ENCODE assay signal across 22 mouse cellular contexts in the genomic region with DNA sequence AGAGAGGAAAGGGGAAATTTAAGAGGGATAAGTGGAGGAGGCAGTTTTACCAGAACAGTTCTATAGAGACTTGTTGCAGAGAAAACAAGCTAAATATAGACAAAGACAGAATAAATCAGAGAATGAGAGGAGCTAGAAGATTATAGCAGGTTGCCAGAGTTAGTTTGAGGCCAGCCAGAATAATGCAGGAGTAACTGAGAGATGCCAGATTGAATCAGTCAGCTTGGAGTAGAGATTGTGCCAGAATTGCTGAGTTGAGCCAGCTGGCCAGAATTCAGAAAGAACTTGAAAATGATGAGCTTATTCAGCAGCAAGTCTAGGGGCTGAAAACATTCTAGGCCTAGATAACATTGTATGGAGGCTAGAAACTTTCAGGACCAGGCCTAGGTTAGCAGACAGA.
DNase-seq lines count a peak whose midpoint lies in the region; ATAC-seq and TF ChIP-seq lines count a peak whose summit lies in the region.
"Had no signal": no experiment of that assay in that cellular context is flagged by ENCODE, and none has a peak within 500 bp of the region (broad histone marks: within the 10 kb centered on the region; RNA-seq: fewer than 3 reads in every experiment).

No protein-coding gene starts in this region.

- no peak overlapping the region for H3K27ac ChIP-seq in forebrain, postnatal 0 days (ENCODE audit: low read depth, low read length)
- H3K27ac ChIP-seq in forebrain, embryonic 13.5 days = no peak overlapping the region
- H3K27ac ChIP-seq in liver, embryonic 12.5 days = no peak overlapping the region
- H3K27ac ChIP-seq: embryonic facial prominence, embryonic 13.5 days; embryonic facial prominence, embryonic 15.5 days; forebrain, embryonic 15.5 days had no signal

- TF ChIP-seq POLR2A in brain, embryonic 14.5 days (IDR thresholded peaks at IDR 0.05; ENCODE audit: borderline replicate concordance, extremely low read depth, insufficient read depth, insufficient read length, poor library complexity, severe bottlenecking) = no peak

- H3K27me3 ChIP-seq in forebrain, postnatal 0 days (ENCODE audit: insufficient read depth, low read length) = no peaks in the 10 kb centered on the region
- H3K27me3 ChIP-seq in forebrain, embryonic 13.5 days = no peaks in the 10 kb centered on the region
- H3K27me3 ChIP-seq in liver, embryonic 12.5 days (replicated peaks) = no peaks in the 10 kb centered on the region
- H3K27me3 ChIP-seq: embryonic facial prominence, embryonic 13.5 days; embryonic facial prominence, embryonic 15.5 days; forebrain, embryonic 15.5 days; Patski had no signal

- H3K36me3 ChIP-seq in forebrain, postnatal 0 days (ENCODE audit: insufficient read depth) = no peaks in the 10 kb centered on the region
- no peaks in the 10 kb centered on the region for H3K36me3 ChIP-seq in forebrain, embryonic 13.5 days (ENCODE audit: poor library complexity, severe bottlenecking)
- H3K36me3 ChIP-seq in liver, embryonic 12.5 days = no peaks in the 10 kb centered on the region
- H3K36me3 ChIP-seq: embryonic facial prominence, embryonic 13.5 days; embryonic facial prominence, embryonic 15.5 days; forebrain, embryonic 15.5 days had no signal

- no peaks in the 10 kb centered on the region for H3K4me1 ChIP-seq in forebrain, postnatal 0 days (ENCODE audit: insufficient read depth)
- no peaks in the 10 kb centered on the region for H3K4me1 ChIP-seq in forebrain, embryonic 13.5 days
- H3K4me1 ChIP-seq in liver, embryonic 12.5 days = no peaks in the 10 kb centered on the region
- H3K4me1 ChIP-seq: embryonic facial prominence, embryonic 13.5 days; embryonic facial prominence, embryonic 15.5 days; forebrain, embryonic 15.5 days had no signal

- H3K4me3 ChIP-seq in forebrain, postnatal 0 days (ENCODE audit: low read depth, low read length) = no peak overlapping the region
- no peak overlapping the region for H3K4me3 ChIP-seq in forebrain, embryonic 13.5 days
- no peak overlapping the region for H3K4me3 ChIP-seq in liver, embryonic 12.5 days
- H3K4me3 ChIP-seq: embryonic facial prominence, embryonic 13.5 days; embryonic facial prominence, embryonic 15.5 days; erythroblast, embryonic 14.5 days; forebrain, embryonic 15.5 days had no signal

- peak; percentile 74 for ATAC-seq in forebrain, postnatal 0 days
- no peak for ATAC-seq in forebrain, embryonic 13.5 days
- no peak for ATAC-seq in liver, embryonic 12.5 days
- ATAC-seq: activated CD4-positive, CD25-positive, alpha-beta regulatory T cell, adult 4 months; forebrain, embryonic 15.5 days; Patski had no signal

- TF ChIP-seq CTCF in forebrain, postnatal 0 days (IDR thresholded peaks at IDR 0.05; ENCODE audit: low read depth) = no peak
- TF ChIP-seq CTCF in brain, embryonic 14.5 days (IDR thresholded peaks at IDR 0.05; ENCODE audit: borderline replicate concordance, extremely low read depth, insufficient read depth, insufficient read length) = no peak

- no peak overlapping the region for H3K9ac ChIP-seq in forebrain, postnatal 0 days
- H3K9ac ChIP-seq in forebrain, embryonic 13.5 days = no peak overlapping the region
- no peak overlapping the region for H3K9ac ChIP-seq in liver, embryonic 12.5 days
- H3K9ac ChIP-seq: embryonic facial prominence, embryonic 13.5 days; embryonic facial prominence, embryonic 15.5 days; forebrain, embryonic 15.5 days had no signal

- peak; percentile 59 for DNase-seq in forebrain, postnatal 0 days
- DNase-seq in right cerebral cortex, postnatal 4 days = peak; percentile 10
- no peak for DNase-seq in right cerebral cortex, postnatal 36 days (ENCODE audit: low spot score in 2 of 2)
- peak; percentile 51 for DNase-seq in brain, embryonic 14.5 days (ENCODE audit: low read depth)
- DNase-seq: adrenal gland, adult 8-10 months; adrenal gland, postnatal 14 days; adrenal gland, postnatal 36 days; cerebellum, adult 11 months; cerebellum, adult 18-20 months; cerebellum, adult 8-10 months; cerebellum, adult 9-11 months; cerebellum, postnatal 14 days; cerebellum, postnatal 36 days; embryo, embryonic 11 days had no signal

- H3K4me2 ChIP-seq in forebrain, postnatal 0 days (ENCODE audit: low read depth) = no peak overlapping the region
- no peak overlapping the region for H3K4me2 ChIP-seq in forebrain, embryonic 13.5 days
- H3K4me2 ChIP-seq in liver, embryonic 12.5 days = no peak overlapping the region
- H3K4me2 ChIP-seq: embryonic facial prominence, embryonic 13.5 days; embryonic facial prominence, embryonic 15.5 days; forebrain, embryonic 15.5 days had no signal

- H3K9me3 ChIP-seq in forebrain, postnatal 0 days (ENCODE audit: low read length) = no peaks in the 10 kb centered on the region
- no peaks in the 10 kb centered on the region; the same call in 1 of the 2 replicates for H3K9me3 ChIP-seq in forebrain, embryonic 13.5 days (replicated peaks)
- no peaks in the 10 kb centered on the region for H3K9me3 ChIP-seq in liver, embryonic 12.5 days (replicated peaks)
- H3K9me3 ChIP-seq: embryonic facial prominence, embryonic 15.5 days; forebrain, embryonic 15.5 days had no signal

Comparison
In these comparisons a context has a peak if more than half of its experiments do, and no peak if none do; other contexts are left out.
1. DNase-seq: peak in forebrain, postnatal 0 days (single experiment), right cerebral cortex, postnatal 4 days (single experiment) and brain, embryonic 14.5 days (single experiment); none in right cerebral cortex, postnatal 36 days (0 of 2).